Mouse (Mus musculus) bone marrow, adult 2 months (tissue): Measurements from ENCODE around the gene Yif1b.

Experiments used
- CTCF ChIP-seq: fragments of 200-500 bp; IDR thresholded peaks from 2 replicates; pipeline ENCODE4 v1.5.1; 2011; ENCODE audit warnings: low read length, control low read depth; ENCODE audit not compliant: control insufficient read depth, insufficient read depth
- POLR2A ChIP-seq: fragments of 200-500 bp; IDR thresholded peaks from 2 replicates; pipeline ENCODE4 v1.6.1; 2011; ENCODE audit warnings: low read depth, mild to moderate bottlenecking, control low read depth, low read length, borderline replicate concordance; ENCODE audit not compliant: control insufficient read depth

GRCm38 (mm10) chr7:29257368-29257767 is 19.2 kb downstream of the Yif1b start:
- TF ChIP-seq POLR2A (no peak), CTCF (no peak)
